Mouse (Mus musculus): ENCODE data around the gene Slc35d2.
"Not testable (repeated sequence)": the region's sequence is repeated elsewhere in the genome, so short reads cannot be mapped to it uniquely, and the experiment has no call there.

Gene Slc35d2

DNA sequence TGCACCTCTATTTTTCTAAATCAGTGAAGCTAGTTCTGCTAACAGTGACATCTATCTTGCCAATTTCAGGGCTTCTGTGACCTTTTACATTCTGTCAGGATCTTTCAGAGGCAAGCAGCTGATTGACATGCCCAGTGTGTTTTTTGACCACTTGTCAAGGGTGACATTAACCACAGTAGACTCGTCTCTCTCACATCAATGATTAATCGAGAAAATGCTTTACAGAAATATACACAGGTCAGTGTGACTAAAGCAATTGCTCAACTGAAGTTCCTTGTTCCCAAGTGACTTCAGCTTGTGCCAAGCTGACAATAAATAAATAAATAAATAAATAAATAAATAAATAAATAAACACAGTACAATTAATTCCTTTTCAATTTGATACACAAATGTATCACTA, 76.9 kb downstream of the Slc35d2 start:
- DNase-seq (ENCODE audit: low spot score), result not testable (repeated sequence)

DNA sequence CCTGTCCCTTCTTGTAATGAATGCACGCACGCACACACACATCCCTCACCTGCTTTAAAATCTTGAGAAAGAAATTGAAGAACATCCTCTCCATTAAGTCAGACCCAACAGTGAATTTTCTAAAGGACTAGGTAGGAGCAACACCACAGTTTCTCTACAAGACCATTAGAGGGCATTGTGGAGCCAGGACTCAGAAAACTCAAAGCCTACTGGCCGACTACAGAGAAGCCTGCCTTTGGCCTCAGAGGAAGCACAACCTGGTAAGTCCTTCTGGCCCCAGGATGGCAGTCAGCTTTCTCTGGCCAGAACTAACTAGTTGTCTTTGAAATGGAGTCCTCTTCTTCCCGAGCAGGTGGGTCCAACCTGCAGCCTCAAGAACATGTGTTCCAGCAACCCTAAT, 78.3 kb downstream of the Slc35d2 start:
- DNase-seq (ENCODE audit: low spot score), result no peak

DNA sequence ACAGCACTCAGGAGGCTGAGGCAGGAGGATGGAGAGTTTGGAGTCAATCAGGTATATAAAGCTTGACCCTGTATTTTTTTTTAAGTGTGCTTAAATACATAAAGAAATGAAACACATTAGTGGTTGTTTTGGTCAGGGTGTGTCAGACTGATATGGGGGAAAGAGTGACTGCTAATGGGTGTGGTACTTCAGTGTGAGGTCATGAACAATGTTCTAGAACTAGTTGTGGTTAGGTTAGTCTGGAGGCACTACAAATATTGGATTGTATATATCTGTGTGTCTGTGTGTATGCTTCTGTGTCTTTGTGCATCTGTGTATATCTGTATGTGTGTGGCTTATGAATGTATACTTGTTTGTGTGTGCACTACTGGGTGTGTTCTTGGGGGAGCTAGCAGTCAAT, 79.6 kb downstream of the Slc35d2 start:
- DNase-seq (ENCODE audit: low spot score), result no peak

DNA sequence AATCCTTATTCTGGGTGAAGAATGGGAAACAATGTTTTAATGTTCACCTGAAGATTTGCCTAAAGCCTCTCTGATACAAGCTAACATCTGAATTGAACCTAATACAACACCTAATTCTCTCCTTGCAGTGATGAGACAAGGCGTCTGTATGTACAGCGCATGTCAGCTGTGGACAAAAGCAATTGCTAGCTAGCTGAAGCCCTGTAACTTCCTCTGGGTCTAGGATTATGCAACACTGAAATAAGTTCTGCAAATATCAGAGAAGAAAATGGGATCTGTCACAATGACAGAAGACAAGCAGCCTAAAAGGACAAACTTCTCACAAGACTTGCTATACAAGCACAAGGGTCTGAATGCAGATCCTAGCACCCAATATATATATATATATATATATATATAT, 80.7 kb downstream of the Slc35d2 start:
- DNase-seq (ENCODE audit: low spot score), result no peak

Data from urinary bladder, postnatal 10 days (tissue).